Mouse (Mus musculus): Measurements from ENCODE around the gene Rpl13a. TPM values are rescaled to one million over a fixed set of nuclear protein-coding genes. Genes with fewer than 3 reads are reported as not detected.

Gene Rpl13a
- polyA plus RNA-seq, 1 experiment: 6,379 TPM

GRCm38 (mm10) chr7:45106441-45106840 lies 22.1 kb downstream of the Rpl13a start:
- Histone ChIP-seq H3ac (ENCODE audit: control insufficient read depth, insufficient read length, low read depth) (no peak overlapping the region), H3K27me3 (ENCODE audit: control insufficient read depth, insufficient read depth, insufficient read length) (no peaks in the 10 kb centered on the region), H3K79me2 (ENCODE audit: control insufficient read depth, insufficient read depth) (no peaks in the 10 kb centered on the region), H3K79me3 (ENCODE audit: low read depth) (no peaks in the 10 kb centered on the region), H3K36me3 (ENCODE audit: control insufficient read depth, insufficient read depth) (no peaks in the 10 kb centered on the region), H3K4me3 (ENCODE audit: insufficient read depth, poor library complexity, severe bottlenecking) (no peak overlapping the region)
- TF ChIP-seq CEBPB (IDR thresholded peaks at IDR 0.05; ENCODE audit: low read depth): no peak
- TF ChIP-seq USF1 (IDR thresholded peaks at IDR 0.05; ENCODE audit: low read depth): no peak
- no peak for TF ChIP-seq FOSL1 (IDR thresholded peaks at IDR 0.05; ENCODE audit: insufficient read depth, low read length, poor library complexity, severe bottlenecking)
- no peak for TF ChIP-seq MYOD1 (IDR thresholded peaks at IDR 0.05; ENCODE audit: control insufficient read depth, insufficient read length, low read depth)
- TF ChIP-seq MAX (IDR thresholded peaks at IDR 0.05): no peak
- no peak for TF ChIP-seq CTCF (IDR thresholded peaks at IDR 0.05; ENCODE audit: control insufficient read depth, insufficient read depth, insufficient read length)
- TF ChIP-seq MYOG (IDR thresholded peaks at IDR 0.05; ENCODE audit: control insufficient read depth, extremely low read depth, insufficient read length): no peak

GRCm38 (mm10) chr7:45105491-45105890 lies 23.1 kb downstream of the Rpl13a start:
- no peak for TF ChIP-seq MYOG (IDR thresholded peaks at IDR 0.05; ENCODE audit: control insufficient read depth, extremely low read depth, insufficient read length)
- no peak for TF ChIP-seq FOSL1 (IDR thresholded peaks at IDR 0.05; ENCODE audit: insufficient read depth, low read length, poor library complexity, severe bottlenecking)
- TF ChIP-seq MAX (IDR thresholded peaks at IDR 0.05): no peak
- TF ChIP-seq MYOD1 (IDR thresholded peaks at IDR 0.05; ENCODE audit: control insufficient read depth, insufficient read length, low read depth): no peak
- TF ChIP-seq USF1 (IDR thresholded peaks at IDR 0.05; ENCODE audit: low read depth): no peak
- no peak for TF ChIP-seq CTCF (IDR thresholded peaks at IDR 0.05; ENCODE audit: control insufficient read depth, insufficient read depth, insufficient read length)
- no peak for TF ChIP-seq CEBPB (IDR thresholded peaks at IDR 0.05; ENCODE audit: low read depth)
- Histone ChIP-seq H3K36me3 (ENCODE audit: control insufficient read depth, insufficient read depth) (no peaks in the 10 kb centered on the region), H3K79me2 (ENCODE audit: control insufficient read depth, insufficient read depth) (no peaks in the 10 kb centered on the region), H3K27me3 (ENCODE audit: control insufficient read depth, insufficient read depth, insufficient read length) (no peaks in the 10 kb centered on the region), H3K4me3 (ENCODE audit: insufficient read depth, poor library complexity, severe bottlenecking) (no peak overlapping the region), H3K79me3 (ENCODE audit: low read depth) (no peaks in the 10 kb centered on the region), H3ac (ENCODE audit: control insufficient read depth, insufficient read length, low read depth) (no peak overlapping the region)

GRCm38 (mm10) chr7:45104941-45105340 lies 23.6 kb downstream of the Rpl13a start:
- H3ac ChIP-seq (ENCODE audit: control insufficient read depth, insufficient read length, low read depth): no peak overlapping the region
- no peaks in the 10 kb centered on the region for H3K79me2 ChIP-seq (ENCODE audit: control insufficient read depth, insufficient read depth)
- H3K27me3 ChIP-seq (ENCODE audit: control insufficient read depth, insufficient read depth, insufficient read length): no peaks in the 10 kb centered on the region
- H3K36me3 ChIP-seq (ENCODE audit: control insufficient read depth, insufficient read depth): no peaks in the 10 kb centered on the region
- no peak for TF ChIP-seq CEBPB (IDR thresholded peaks at IDR 0.05; ENCODE audit: low read depth)
- TF ChIP-seq CTCF (IDR thresholded peaks at IDR 0.05; ENCODE audit: control insufficient read depth, insufficient read depth, insufficient read length): no peak
- no peak for TF ChIP-seq MYOG (IDR thresholded peaks at IDR 0.05; ENCODE audit: control insufficient read depth, extremely low read depth, insufficient read length)
- H3K79me3 ChIP-seq (ENCODE audit: low read depth): no peaks in the 10 kb centered on the region
- no peak overlapping the region for H3K4me3 ChIP-seq (ENCODE audit: insufficient read depth, poor library complexity, severe bottlenecking)

DNA sequence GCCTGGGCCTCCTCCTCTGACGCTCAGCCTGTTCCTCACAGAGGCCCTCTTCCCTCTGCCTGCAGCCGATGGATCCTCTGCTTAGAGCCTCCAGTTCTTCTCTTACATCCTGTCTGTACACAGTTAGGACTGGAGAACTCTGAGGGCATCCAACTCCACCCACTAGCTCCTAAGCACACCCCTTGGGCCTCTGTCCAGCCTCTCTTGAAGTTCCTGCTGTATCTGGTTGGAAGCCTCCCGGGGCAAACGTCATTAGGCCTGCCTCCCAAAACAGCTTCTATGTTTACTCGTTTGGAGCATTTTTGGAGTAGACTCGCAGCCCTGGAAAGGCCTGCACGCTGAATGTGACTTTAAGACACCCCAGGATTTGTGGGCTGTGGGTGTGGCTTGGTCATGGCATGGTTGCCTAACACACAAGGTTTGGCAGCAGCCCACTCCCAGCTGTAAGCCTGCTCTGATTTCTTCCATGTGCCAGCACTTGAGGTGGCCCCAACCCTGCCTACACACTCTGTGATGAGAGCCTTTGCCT lies 24.8 kb downstream of the Rpl13a start, which contains the start of gene Fcgrt:
Gene Fcgrt, minus strand, starts transcription at position 200 of the 529 bp plus-strand sequence.
- H3K79me2 ChIP-seq (ENCODE audit: control insufficient read depth, insufficient read depth): no peaks in the 10 kb centered on the region
- no peak within 1 kb of the TSS for H3K4me3 ChIP-seq (ENCODE audit: insufficient read depth, poor library complexity, severe bottlenecking)
- no peaks in the 10 kb centered on the region for H3K79me3 ChIP-seq (ENCODE audit: low read depth)
- no peaks in the 10 kb centered on the region for H3K36me3 ChIP-seq (ENCODE audit: control insufficient read depth, insufficient read depth)
- H3K27me3 ChIP-seq (ENCODE audit: control insufficient read depth, insufficient read depth, insufficient read length): no peaks in the 10 kb centered on the region
- no peak within 1 kb of the TSS for H3ac ChIP-seq (ENCODE audit: control insufficient read depth, insufficient read length, low read depth)
- no peak for TF ChIP-seq MYOD1 (IDR thresholded peaks at IDR 0.05; ENCODE audit: control insufficient read depth, insufficient read length, low read depth)
- TF ChIP-seq CTCF (IDR thresholded peaks at IDR 0.05; ENCODE audit: control insufficient read depth, insufficient read depth, insufficient read length): no peak
- no peak for TF ChIP-seq MAX (IDR thresholded peaks at IDR 0.05)
- no peak for TF ChIP-seq CEBPB (IDR thresholded peaks at IDR 0.05; ENCODE audit: low read depth)
- TF ChIP-seq MYOG (IDR thresholded peaks at IDR 0.05; ENCODE audit: control insufficient read depth, extremely low read depth, insufficient read length): no peak

DNA sequence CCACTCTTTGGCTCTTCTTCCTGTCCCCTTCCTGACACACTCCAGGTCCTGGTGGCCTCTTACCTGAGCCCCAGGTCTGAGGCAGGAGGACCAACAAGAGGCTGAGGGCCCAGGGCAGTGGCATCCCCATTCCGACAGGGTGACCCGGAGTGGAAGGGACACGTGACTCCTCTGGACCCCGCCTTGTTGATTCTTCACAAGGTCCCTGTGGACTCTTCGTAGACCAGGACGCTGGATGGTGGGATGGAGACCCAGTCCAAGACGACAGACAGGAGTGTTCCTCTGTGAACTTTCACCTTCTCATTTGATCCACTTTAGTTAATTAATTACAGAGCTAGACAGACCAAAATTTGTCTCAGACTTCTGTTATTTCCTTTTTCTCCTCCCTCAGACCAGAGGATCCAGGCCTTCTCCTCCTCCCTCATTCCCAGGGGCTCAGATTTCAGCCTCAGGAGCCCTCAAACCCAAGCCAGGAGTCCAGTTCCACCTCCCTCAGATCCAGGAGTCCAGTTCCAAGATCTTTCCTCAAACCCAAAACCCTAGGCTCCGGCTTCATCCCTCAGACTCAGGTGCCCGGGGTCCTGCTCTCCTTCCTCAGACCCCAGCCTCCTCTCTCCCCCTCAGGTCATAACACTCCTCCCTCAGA lies 25.5 kb downstream of the Rpl13a start:
- no peak overlapping the region for H3ac ChIP-seq (ENCODE audit: control insufficient read depth, insufficient read length, low read depth)
- H3K36me3 ChIP-seq (ENCODE audit: control insufficient read depth, insufficient read depth): no peaks in the 10 kb centered on the region
- H3K27me3 ChIP-seq (ENCODE audit: control insufficient read depth, insufficient read depth, insufficient read length): no peaks in the 10 kb centered on the region
- no peaks in the 10 kb centered on the region for H3K79me2 ChIP-seq (ENCODE audit: control insufficient read depth, insufficient read depth)
- peak; percentile 84 for TF ChIP-seq USF1 (IDR thresholded peaks at IDR 0.05; ENCODE audit: low read depth)
- no peak for TF ChIP-seq FOSL1 (IDR thresholded peaks at IDR 0.05; ENCODE audit: insufficient read depth, low read length, poor library complexity, severe bottlenecking)
- H3K4me3 ChIP-seq (ENCODE audit: insufficient read depth, poor library complexity, severe bottlenecking): no peak overlapping the region
- no peaks in the 10 kb centered on the region for H3K79me3 ChIP-seq (ENCODE audit: low read depth)

DNA sequence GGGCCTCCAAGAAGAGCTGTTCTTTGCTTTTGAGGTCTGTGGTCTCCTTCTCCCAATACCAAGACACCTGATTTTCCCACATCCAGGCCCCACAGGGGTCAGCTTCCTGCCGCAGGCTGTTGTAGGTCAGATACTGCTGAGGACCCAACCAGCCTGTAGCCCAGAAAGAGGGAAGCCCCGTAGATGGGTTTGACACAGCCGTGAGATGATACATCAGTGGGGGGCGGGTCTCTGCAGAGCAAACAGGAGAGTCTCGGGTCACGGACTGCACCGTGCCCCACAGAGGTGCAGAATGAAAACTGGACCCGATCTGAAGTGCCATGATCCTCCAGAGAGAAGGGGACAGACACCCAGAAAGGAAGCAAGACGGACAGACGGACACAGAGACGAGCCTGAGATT lies 26.1 kb downstream of the Rpl13a start:
- no peak overlapping the region for H3K4me3 ChIP-seq (ENCODE audit: insufficient read depth, poor library complexity, severe bottlenecking)
- no peak for TF ChIP-seq FOSL1 (IDR thresholded peaks at IDR 0.05; ENCODE audit: insufficient read depth, low read length, poor library complexity, severe bottlenecking)
- no peak for TF ChIP-seq MYOG (IDR thresholded peaks at IDR 0.05; ENCODE audit: control insufficient read depth, extremely low read depth, insufficient read length)
- no peak for TF ChIP-seq MYOD1 (IDR thresholded peaks at IDR 0.05; ENCODE audit: control insufficient read depth, insufficient read length, low read depth)

More for the DNA sequence above, 26.1 kb downstream of the Rpl13a start:
- Histone ChIP-seq H3K79me3 (ENCODE audit: low read depth) (no peaks in the 10 kb centered on the region), H3ac (ENCODE audit: control insufficient read depth, insufficient read length, low read depth) (no peak overlapping the region), H3K27me3 (ENCODE audit: control insufficient read depth, insufficient read depth, insufficient read length) (no peaks in the 10 kb centered on the region), H3K36me3 (ENCODE audit: control insufficient read depth, insufficient read depth) (no peaks in the 10 kb centered on the region), H3K79me2 (ENCODE audit: control insufficient read depth, insufficient read depth) (no peaks in the 10 kb centered on the region)
